Mouse (Mus musculus) liver, postnatal 0 days (tissue): ENCODE results near the gene Vamp1. TPM values are rescaled to one million over a fixed set of nuclear protein-coding genes. Genes with fewer than 3 reads are reported as not detected.
"Not testable (repeated sequence)": the region's sequence is repeated elsewhere in the genome, so short reads cannot be mapped to it uniquely, and the experiment has no call there.

Experiments used
- ATAC-seq: fragments of 200-750 bp; cut with Nextera tagmentation; 2 replicates; pipeline ENCODE4 v1.8.0; 2017; ENCODE audit warnings: mild to moderate bottlenecking, moderate library complexity
- DNase-seq: peaks from one replicate; pipeline ENCODE4 v3.0.0-alpha.2; 2016
- H3K27ac ChIP-seq: fragments of 300-500 bp; sonication (generic); 2 replicates; pipeline ENCODE4 v1.5.1; 2014; ENCODE audit warnings: antibody characterized with exemption, moderate library complexity, mild to moderate bottlenecking, low read depth
- H3K27me3 ChIP-seq: fragments of 300-500 bp; sonication (generic); 2 replicates; pipeline ENCODE4 v1.6.1; 2014; ENCODE audit warnings: low read length, control low read depth, mixed read lengths; ENCODE audit not compliant: insufficient read depth
- H3K36me3 ChIP-seq: fragments of 300-500 bp; sonication (generic); replicated peaks from 2 replicates; pipeline ENCODE4 v1.6.1; 2014; ENCODE audit warnings: mild to moderate bottlenecking, control low read depth, low read length, moderate library complexity, mixed read lengths; ENCODE audit not compliant: insufficient read depth
- H3K4me1 ChIP-seq: fragments of 300-500 bp; sonication (generic); 2 replicates; pipeline ENCODE4 v1.6.1; 2014; ENCODE audit warnings: antibody characterized with exemption, mild to moderate bottlenecking, control low read depth; ENCODE audit not compliant: insufficient read depth
- H3K4me2 ChIP-seq: fragments of 300-500 bp; sonication (generic); 2 replicates; pipeline ENCODE4 v1.6.1; 2014; ENCODE audit warnings: low read depth, mild to moderate bottlenecking, low read length, moderate library complexity, mixed read lengths
- H3K4me3 ChIP-seq: fragments of 300-500 bp; sonication (generic); 2 replicates; pipeline ENCODE4 v1.5.1; 2014; ENCODE audit warnings: low read depth, low read length
- H3K9ac ChIP-seq: fragments of 300-500 bp; sonication (generic); replicated peaks from 2 replicates; pipeline ENCODE4 v1.6.1; 2014; ENCODE audit warnings: mild to moderate bottlenecking, moderate library complexity
- H3K9me3 ChIP-seq: fragments of 300-500 bp; sonication (generic); 2 replicates; pipeline ENCODE4 v1.6.1; 2016; ENCODE audit warnings: mild to moderate bottlenecking, control low read depth, low read length, mixed read lengths
- CTCF ChIP-seq: sonication (generic); IDR thresholded peaks from 2 replicates; pipeline ENCODE4 v1.5.1; 2016; ENCODE audit warnings: antibody characterized with exemption, low read depth
- EP300 ChIP-seq: IDR thresholded peaks from 2 replicates; pipeline ENCODE4 v1.6.1; 2016; ENCODE audit warnings: antibody characterized with exemption, low read depth, mild to moderate bottlenecking
- WGBS: fragments of 180-500 bp; shearing (Covaris S2); extraction: QIAGEN DNeasy Blood & Tissue Kit; methylation state at CpG from one replicate; pipeline ENCODE4 v1.1.7; 2014; ENCODE audit not compliant: insufficient replicate concordance; 5-methylcytosine and 5-hydroxymethylcytosine counted together
- polyA plus RNA-seq: library from polyadenylated mRNA; unstranded; fragments of >200 nt; fragmentation: Nextera tagmentation; extraction: Ambion mirVana; gene quantifications from 2 replicates; pipeline ENCODE4 v1.2.1, GENCODE M21; 2015

Vamp1 gene
- polyA plus RNA-seq, 1 experiment from 2014 or later = 1.4 TPM

- WGBS = 75% methylated on average over 9 of the region's 9 CpGs
- H3K4me1 ChIP-seq = no peaks in the 10 kb centered on the region
- H3K4me3 ChIP-seq = no peak overlapping the region
- TF ChIP-seq CTCF (no peak), EP300 (no peak)
- H3K27ac ChIP-seq = no peak overlapping the region
- ATAC-seq (no peak), DNase-seq (no peak)
- H3K9me3 ChIP-seq = no peaks in the 10 kb centered on the region
- H3K36me3 ChIP-seq = no peaks in the 10 kb centered on the region
- no peak overlapping the region for H3K4me2 ChIP-seq
- no peak overlapping the region for H3K9ac ChIP-seq
- no peaks in the 10 kb centered on the region for H3K27me3 ChIP-seq
Measured at GRCm38 (mm10) chr6:125264219-125264618, 48.9 kb downstream of the Vamp1 start.

GRCm38 (mm10) chr6:125265239-125265638, 49.9 kb downstream of the Vamp1 start:
- no peak overlapping the region for H3K27ac ChIP-seq
- no peaks in the 10 kb centered on the region for H3K36me3 ChIP-seq
- H3K4me2 ChIP-seq = no peak overlapping the region
- TF ChIP-seq EP300 (no peak), CTCF (no peak)
- H3K4me3 ChIP-seq = no peak overlapping the region
- ATAC-seq = peak; percentile 65
- no peaks in the 10 kb centered on the region for H3K9me3 ChIP-seq
- no peaks in the 10 kb centered on the region for H3K27me3 ChIP-seq
- 37% methylated on average over 10 of the region's 10 CpGs for WGBS
- H3K4me1 ChIP-seq = 0 out of 2 replicates have a peak, but pooled peaks cover 1% of the 10 kb centered on the region
- H3K9ac ChIP-seq = no peak overlapping the region
- no peak for DNase-seq

DNA sequence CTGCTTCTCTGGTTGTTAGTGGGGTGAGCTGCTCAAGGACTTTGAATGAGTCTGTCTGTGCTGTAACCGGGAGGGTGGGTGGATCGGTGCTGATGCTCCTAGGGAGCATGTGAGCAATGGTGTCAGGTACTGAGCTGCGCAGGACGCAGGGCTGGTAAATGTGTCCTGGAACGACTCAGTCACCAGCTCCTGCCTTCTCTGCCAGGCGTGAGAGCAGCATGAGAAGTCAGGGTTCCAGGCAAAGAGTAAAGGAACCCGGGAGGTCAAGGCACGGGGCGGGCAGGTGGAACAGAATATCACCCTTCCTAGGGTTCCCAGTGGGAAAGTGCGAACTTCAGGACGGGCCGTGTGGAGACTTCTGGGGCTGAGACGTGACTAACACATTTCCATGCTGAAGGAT, 50.7 kb downstream of the Vamp1 start:
- Histone ChIP-seq H3K36me3 (no peaks in the 10 kb centered on the region), H3K9ac (no peak overlapping the region), H3K4me1 (0 out of 2 replicates have a peak, but pooled peaks cover 2% of the 10 kb centered on the region), H3K4me2 (no peak overlapping the region), H3K27me3 (no peaks in the 10 kb centered on the region), H3K27ac (no peak overlapping the region), H3K9me3 (no peaks in the 10 kb centered on the region), H3K4me3 (no peak overlapping the region)
- ATAC-seq (no peak), DNase-seq (no peak)
- 76% methylated on average over 13 of the region's 13 CpGs for WGBS
- TF ChIP-seq EP300 = no peak
- no peak for TF ChIP-seq CTCF

DNA sequence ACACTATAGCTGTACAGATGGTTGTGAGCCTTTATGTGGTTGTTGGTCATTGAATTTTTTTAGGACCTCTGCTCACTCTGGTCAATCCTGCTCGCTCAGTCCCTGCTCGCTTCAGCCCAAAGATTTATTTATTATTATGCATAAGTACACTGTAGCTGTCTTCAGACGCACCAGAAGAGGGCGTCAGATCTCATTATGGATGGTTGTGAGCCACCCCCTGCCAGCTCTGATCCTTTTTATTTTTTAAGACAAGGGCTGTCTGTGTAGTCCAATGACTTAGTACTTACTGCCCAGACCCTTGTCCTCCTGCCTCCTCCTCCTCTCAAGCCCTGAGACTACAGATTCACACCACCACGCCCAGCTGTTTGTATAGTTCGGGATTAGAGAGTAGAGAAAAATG, 51.2 kb downstream of the Vamp1 start:
- DNase-seq, H3K9ac ChIP-seq, H3K9me3 ChIP-seq, ATAC-seq, H3K27ac ChIP-seq, H3K36me3 ChIP-seq, H3K4me2 ChIP-seq, H3K27me3 ChIP-seq, H3K4me1 ChIP-seq, H3K4me3 ChIP-seq: not testable (repeated sequence)
- 60% methylated on average over 6 of the region's 6 CpGs for WGBS

GRCm38 (mm10) chr6:125267469-125267868, 52.1 kb downstream of the Vamp1 start:
- ATAC-seq = no peak
- H3K4me2 ChIP-seq = no peak overlapping the region
- TF ChIP-seq EP300 (no peak), CTCF (no peak)
- H3K27me3 ChIP-seq = no peaks in the 10 kb centered on the region
- H3K4me3 ChIP-seq = no peak overlapping the region
- 70% methylated on average over 3 of the region's 3 CpGs for WGBS
- H3K4me1 ChIP-seq = peaks cover 6% of the 10 kb centered on the region
- no peak overlapping the region for H3K9ac ChIP-seq
- DNase-seq = no peak
- no peak overlapping the region for H3K27ac ChIP-seq
- H3K9me3 ChIP-seq = no peaks in the 10 kb centered on the region
- H3K36me3 ChIP-seq = no peaks in the 10 kb centered on the region

DNA sequence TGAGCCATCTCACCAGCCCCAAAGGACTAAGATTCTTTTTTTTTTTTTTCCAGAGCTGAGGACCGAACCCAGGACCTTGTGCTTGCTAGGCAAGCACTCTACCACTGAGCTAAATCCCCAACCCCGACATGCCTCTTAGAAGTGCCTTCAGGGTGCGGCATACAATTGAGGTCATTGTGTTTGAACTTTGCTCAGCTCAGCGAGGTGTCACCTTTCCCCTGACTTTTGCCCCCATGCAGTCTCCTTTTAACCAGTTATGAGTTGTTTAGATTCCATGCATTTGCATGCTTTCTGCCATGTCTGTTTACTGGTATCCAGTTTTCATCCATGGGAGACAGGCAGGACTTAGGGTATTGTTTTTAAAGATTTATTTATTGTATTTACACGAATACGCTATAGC, 53.4 kb downstream of the Vamp1 start:
- TF ChIP-seq EP300 (no peak), CTCF (no peak)
- no peaks in the 10 kb centered on the region for H3K36me3 ChIP-seq
- ATAC-seq (0 out of 2 replicates have a peak, but pooled peaks have one; percentile 9), DNase-seq (no peak)
- no peak overlapping the region for H3K4me2 ChIP-seq
- H3K4me1 ChIP-seq = peaks cover 6% of the 10 kb centered on the region
- H3K4me3 ChIP-seq = no peak overlapping the region
- no peaks in the 10 kb centered on the region for H3K27me3 ChIP-seq
- no peaks in the 10 kb centered on the region for H3K9me3 ChIP-seq
- no peak overlapping the region for H3K27ac ChIP-seq
- 59% methylated on average over 6 of the region's 6 CpGs for WGBS
- H3K9ac ChIP-seq = no peak overlapping the region
